Mouse (Mus musculus) lung, embryonic 16.5 days (tissue): Measurements from ENCODE around the gene Rffl. TPM values are rescaled to one million over a fixed set of nuclear protein-coding genes. Genes with fewer than 3 reads are reported as not detected.

Experiments
- ATAC-seq: fragments of 200-750 bp; cut with Nextera tagmentation; 2 replicates; pipeline ENCODE4 v1.8.0; 2017; ENCODE audit warnings: low read depth, mild to moderate bottlenecking, moderate library complexity
- H3K27ac ChIP-seq: fragments of 300-500 bp; sonication (generic); 2 replicates; pipeline ENCODE4 v1.5.1; 2014; ENCODE audit warnings: mild to moderate bottlenecking, control low read depth, low read length
- H3K27me3 ChIP-seq: fragments of 300-500 bp; sonication (generic); 2 replicates; pipeline ENCODE4 v1.6.1; 2014; ENCODE audit warnings: low read depth, low read length, mixed read lengths; ENCODE audit not compliant: control insufficient read depth, insufficient read depth
- H3K36me3 ChIP-seq: fragments of 300-500 bp; sonication (generic); 2 replicates; pipeline ENCODE4 v1.6.1; 2014; ENCODE audit warnings: low read length; ENCODE audit not compliant: control insufficient read depth, insufficient read depth
- H3K4me1 ChIP-seq: fragments of 300-500 bp; sonication (generic); replicated peaks from 2 replicates; pipeline ENCODE4 v1.6.1; 2014; ENCODE audit warnings: low read length, mixed read lengths; ENCODE audit not compliant: control insufficient read depth, insufficient read depth
- H3K4me2 ChIP-seq: fragments of 300-500 bp; sonication (generic); 2 replicates; pipeline ENCODE4 v1.6.1; 2014; ENCODE audit warnings: low read depth, low read length, control low read depth
- H3K4me3 ChIP-seq: fragments of 300-500 bp; sonication (generic); 2 replicates; pipeline ENCODE4 v1.5.1; 2014; ENCODE audit warnings: mild to moderate bottlenecking, low read length, control low read depth
- H3K9ac ChIP-seq: fragments of 300-500 bp; sonication (generic); 2 replicates; pipeline ENCODE4 v1.6.1; 2014; ENCODE audit warnings: low read length, control low read depth
- H3K9me3 ChIP-seq: fragments of 300-500 bp; sonication (generic); 2 replicates; pipeline ENCODE4 v1.6.1; 2016; ENCODE audit warnings: low read length; ENCODE audit not compliant: control insufficient read depth
- WGBS: fragments of 180-500 bp; shearing (Covaris S2); extraction: QIAGEN DNeasy Blood & Tissue Kit; methylation state at CpG from one replicate; pipeline ENCODE4 v1.1.7; 2014; 5-methylcytosine and 5-hydroxymethylcytosine counted together
- polyA plus RNA-seq: library from polyadenylated mRNA; unstranded; fragments of >200 nt; fragmentation: Nextera tagmentation; extraction: Ambion mirVana; gene quantifications from 2 replicates; pipeline ENCODE4 v1.2.1, GENCODE M21; 2015

Rffl gene
- polyA plus RNA-seq, 1 experiment from 2014 or later, result 13.4 TPM

DNA sequence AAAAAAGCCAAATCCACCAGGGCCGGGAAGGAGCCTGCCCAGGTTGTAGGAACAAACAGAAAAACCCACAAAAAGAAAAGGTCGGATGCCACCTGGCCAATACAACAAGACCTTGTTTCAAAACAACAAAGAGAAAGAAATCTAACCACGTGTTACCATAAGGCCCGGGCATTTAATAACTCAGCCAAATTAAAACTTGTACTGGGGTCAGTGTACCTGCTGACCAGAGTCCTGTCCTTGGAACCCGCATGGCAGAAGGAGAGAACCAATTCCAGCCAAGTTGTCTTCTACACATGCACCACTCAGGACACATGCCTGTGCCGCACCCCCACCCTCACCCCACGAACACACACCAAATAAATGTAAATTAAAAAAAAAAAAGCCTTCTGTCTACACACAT, 18.1 kb downstream of the Rffl start:
- no peak for ATAC-seq

GRCm38 (mm10) chr11:82852540-82852939, 18.5 kb downstream of the Rffl start:
- H3K4me2 ChIP-seq, result no peak overlapping the region
- H3K9ac ChIP-seq, result no peak overlapping the region
- H3K9me3 ChIP-seq, result no peaks in the 10 kb centered on the region
- H3K4me3 ChIP-seq, result no peak overlapping the region
- no peak for ATAC-seq
- no peaks in the 10 kb centered on the region for H3K27me3 ChIP-seq
- no peak overlapping the region for H3K27ac ChIP-seq
- WGBS, result 78% methylated on average over 10 of the region's 10 CpGs
- no peaks in the 10 kb centered on the region for H3K36me3 ChIP-seq
- no peaks in the 10 kb centered on the region for H3K4me1 ChIP-seq

More for the DNA sequence above, 18.1 kb downstream of the Rffl start:
- H3K9me3 ChIP-seq, result no peaks in the 10 kb centered on the region
- H3K4me1 ChIP-seq, result no peaks in the 10 kb centered on the region
- H3K27me3 ChIP-seq, result no peaks in the 10 kb centered on the region
- no peak overlapping the region for H3K4me3 ChIP-seq
- no peak overlapping the region for H3K9ac ChIP-seq
- H3K36me3 ChIP-seq, result no peaks in the 10 kb centered on the region
- H3K4me2 ChIP-seq, result no peak overlapping the region
- 79% methylated on average over 7 of the region's 7 CpGs for WGBS
- no peak overlapping the region for H3K27ac ChIP-seq

GRCm38 (mm10) chr11:82852115-82852514, 18.9 kb downstream of the Rffl start:
- Histone ChIP-seq H3K27me3 (no peaks in the 10 kb centered on the region), H3K4me1 (no peaks in the 10 kb centered on the region), H3K9me3 (no peaks in the 10 kb centered on the region), H3K27ac (no peak overlapping the region), H3K4me3 (no peak overlapping the region), H3K36me3 (no peaks in the 10 kb centered on the region), H3K4me2 (no peak overlapping the region), H3K9ac (no peak overlapping the region)
- WGBS, result 79% methylated on average over 11 of the region's 11 CpGs
- no peak for ATAC-seq

- 72% methylated on average over 5 of the region's 5 CpGs for WGBS
- peaks cover 3% of the 10 kb centered on the region for H3K4me1 ChIP-seq
- H3K4me3 ChIP-seq, result no peak overlapping the region
- H3K27me3 ChIP-seq, result no peaks in the 10 kb centered on the region
- no peak overlapping the region for H3K9ac ChIP-seq
- H3K4me2 ChIP-seq, result no peak overlapping the region
- H3K36me3 ChIP-seq, result no peaks in the 10 kb centered on the region
- H3K9me3 ChIP-seq, result no peaks in the 10 kb centered on the region
- no peak for ATAC-seq
- no peak overlapping the region for H3K27ac ChIP-seq
These were observed 20.8 kb downstream of the Rffl start for GRCm38 (mm10) chr11:82850259-82850658.

- H3K9ac ChIP-seq, result no peak overlapping the region
- no peak for ATAC-seq
- no peak overlapping the region for H3K27ac ChIP-seq
- peaks cover 3% of the 10 kb centered on the region for H3K4me1 ChIP-seq
- no peak overlapping the region for H3K4me3 ChIP-seq
- WGBS, result 61% methylated on average over 6 of the region's 6 CpGs
- no peaks in the 10 kb centered on the region for H3K9me3 ChIP-seq
- H3K36me3 ChIP-seq, result no peaks in the 10 kb centered on the region
- H3K4me2 ChIP-seq, result no peak overlapping the region
- H3K27me3 ChIP-seq, result no peaks in the 10 kb centered on the region
These were observed 23.4 kb downstream of the Rffl start for GRCm38 (mm10) chr11:82847571-82848000.

- Histone ChIP-seq H3K9me3 (no peaks in the 10 kb centered on the region), H3K4me2 (no peak overlapping the region), H3K9ac (no peak overlapping the region), H3K4me1 (peaks cover 3% of the 10 kb centered on the region), H3K4me3 (no peak overlapping the region), H3K27ac (no peak overlapping the region), H3K27me3 (no peaks in the 10 kb centered on the region), H3K36me3 (no peaks in the 10 kb centered on the region)
- WGBS, result 71% methylated on average over 3 of the region's 3 CpGs
- no peak for ATAC-seq
These were observed 24.1 kb downstream of the Rffl start for GRCm38 (mm10) chr11:82846938-82847337.

DNA sequence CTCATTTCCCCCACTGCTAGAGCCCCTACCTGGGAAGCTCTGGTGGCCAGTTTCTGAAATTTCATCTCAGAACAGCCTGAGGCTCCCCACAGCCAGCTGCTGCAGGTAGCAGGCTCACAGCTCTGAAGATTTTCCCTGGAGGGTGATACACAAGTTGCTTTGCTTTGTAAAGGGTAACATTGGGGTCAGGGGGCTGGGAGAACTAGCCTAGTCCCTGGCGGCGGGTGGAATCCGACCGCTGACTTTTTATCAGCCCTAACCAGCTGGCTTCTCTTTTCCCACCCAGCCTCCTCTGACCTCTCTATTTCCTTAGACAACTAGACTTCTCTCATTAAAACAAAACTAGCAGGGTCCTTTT, 25.0 kb downstream of the Rffl start:
- 29% methylated on average over 4 of the region's 4 CpGs for WGBS
- no peak overlapping the region for H3K4me2 ChIP-seq
- H3K9ac ChIP-seq, result no peak overlapping the region; the same call in 1 of the 2 replicates
- ATAC-seq, result peak; percentile 15; the same call in 1 of the 2 replicates
- no peaks in the 10 kb centered on the region for H3K27me3 ChIP-seq
- no peak overlapping the region for H3K27ac ChIP-seq
- H3K9me3 ChIP-seq, result no peaks in the 10 kb centered on the region
- H3K4me1 ChIP-seq, result peaks cover 3% of the 10 kb centered on the region
- H3K4me3 ChIP-seq, result no peak overlapping the region
- no peaks in the 10 kb centered on the region for H3K36me3 ChIP-seq

DNA sequence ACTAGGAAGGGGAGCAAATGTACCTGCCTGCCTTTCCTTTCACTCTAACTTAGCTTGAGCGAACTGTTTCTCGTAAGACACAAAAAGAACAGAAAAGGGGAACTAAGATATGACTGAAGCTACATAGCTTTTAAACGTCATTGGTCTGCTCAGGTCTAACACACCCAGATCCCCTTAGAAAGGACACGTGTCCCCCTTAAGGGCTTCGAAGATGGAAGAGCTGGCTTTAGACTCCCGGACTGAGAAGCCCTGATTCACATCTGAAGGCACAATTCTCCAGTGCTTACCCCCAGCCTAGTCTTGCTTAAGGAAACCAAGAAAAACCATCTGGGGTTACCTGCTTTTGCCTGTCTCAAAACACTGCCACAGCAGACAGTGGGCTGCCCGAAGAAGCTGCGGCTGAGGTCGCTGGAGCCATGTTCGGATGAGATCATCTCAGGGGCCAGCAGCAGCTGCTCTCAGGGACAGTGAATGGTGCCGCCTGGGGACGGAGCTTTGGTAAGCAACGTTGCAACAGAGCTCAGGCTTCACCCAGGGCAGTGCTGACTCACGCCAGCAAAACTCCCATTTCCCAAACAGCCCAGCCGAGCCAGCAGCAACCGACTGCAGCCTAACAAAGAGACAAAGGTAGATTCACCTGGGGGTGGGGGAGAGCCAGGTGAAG, 25.5 kb downstream of the Rffl start:
- 29% methylated on average over 16 of the region's 16 CpGs for WGBS
- no peaks in the 10 kb centered on the region for H3K27me3 ChIP-seq
- no peak overlapping the region for H3K27ac ChIP-seq
- no peak overlapping the region; the same call in 1 of the 2 replicates for H3K4me2 ChIP-seq
- H3K36me3 ChIP-seq, result no peaks in the 10 kb centered on the region
- H3K4me1 ChIP-seq, result peaks cover 3% of the 10 kb centered on the region
- H3K9ac ChIP-seq, result no peak overlapping the region; the same call in 1 of the 2 replicates
- peak; percentile 84; the same call in 1 of the 2 replicates for ATAC-seq
- H3K9me3 ChIP-seq, result no peaks in the 10 kb centered on the region
- no peak overlapping the region for H3K4me3 ChIP-seq

GRCm38 (mm10) chr11:82844771-82845414, 26.1 kb downstream of the Rffl start:
- ATAC-seq, result no peak

More at GRCm38 (mm10) chr11:82844771-82845414, 26.1 kb downstream of the Rffl start:
- H3K9ac ChIP-seq, result no peak overlapping the region
- 64% methylated on average over 11 of the region's 11 CpGs for WGBS
- H3K4me2 ChIP-seq, result no peak overlapping the region
- no peak overlapping the region for H3K4me3 ChIP-seq
- H3K9me3 ChIP-seq, result no peaks in the 10 kb centered on the region
- no peaks in the 10 kb centered on the region for H3K27me3 ChIP-seq
- H3K4me1 ChIP-seq, result peaks cover 3% of the 10 kb centered on the region
- no peak overlapping the region for H3K27ac ChIP-seq
- no peaks in the 10 kb centered on the region for H3K36me3 ChIP-seq
